Mouse (Mus musculus): ENCODE results near the gene Cdsn.

Gene Cdsn

DNA sequence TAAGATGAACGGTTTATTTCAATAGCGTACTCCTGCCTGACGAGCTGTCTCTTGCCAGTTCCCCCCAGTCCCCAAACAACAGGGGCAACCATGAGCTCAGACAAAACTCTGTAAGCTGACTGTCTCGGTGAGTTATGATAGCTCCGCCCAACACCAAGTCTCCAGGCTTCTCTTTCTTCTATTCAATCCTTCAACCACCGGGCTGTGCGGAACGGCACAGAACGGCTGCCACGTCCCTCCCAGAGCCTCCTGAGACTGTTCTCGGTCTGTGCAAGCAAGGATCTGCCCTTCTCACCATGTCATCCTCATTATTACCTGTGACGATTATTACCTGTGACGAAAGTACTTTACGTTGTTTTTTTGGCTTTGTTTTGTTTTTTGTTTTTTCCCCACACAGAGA is 18.9 kb downstream of the Cdsn start:
- DNase-seq (ENCODE audit: extremely low read depth, low read depth): no peak

DNA sequence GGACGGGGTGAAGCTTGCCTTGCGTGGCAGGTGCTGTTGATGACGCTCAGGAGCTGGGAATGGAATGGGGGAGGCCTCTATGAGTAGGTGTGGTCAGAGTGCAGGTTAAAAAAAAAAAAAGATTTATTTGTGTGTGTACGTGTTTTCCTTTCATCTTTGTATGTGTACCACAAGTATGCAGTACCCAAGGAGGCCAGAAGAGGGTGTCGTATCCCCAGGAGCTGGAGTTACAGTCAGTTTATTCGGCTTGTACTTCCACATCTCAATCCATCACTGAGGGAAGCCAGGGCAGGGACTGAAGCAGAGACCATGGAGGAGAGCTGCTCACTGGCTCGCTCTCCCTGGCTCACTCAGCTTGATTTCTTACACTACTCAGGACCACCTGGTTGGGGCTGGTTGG is 19.5 kb downstream of the Cdsn start:
- DNase-seq (ENCODE audit: extremely low read depth, low read depth): no peak

DNA sequence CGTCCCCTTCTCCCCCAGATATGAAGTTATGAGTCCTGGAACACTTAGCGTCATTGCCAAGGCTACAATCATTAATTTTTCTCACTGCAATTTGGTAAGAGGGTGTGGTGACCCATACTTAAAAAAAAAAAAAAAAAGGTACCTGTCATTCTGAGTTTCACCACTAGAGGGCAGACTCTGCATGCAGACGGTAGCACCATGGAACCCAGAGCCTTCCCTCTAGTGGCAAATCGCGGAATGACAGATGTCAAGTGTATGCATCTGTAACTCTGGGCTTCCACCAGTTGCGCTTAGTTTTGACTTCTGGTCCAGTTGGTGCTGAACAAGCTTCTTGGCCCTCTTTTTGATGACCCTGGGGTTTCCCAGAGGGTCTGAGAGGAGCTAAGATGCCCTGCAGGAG is 26.3 kb downstream of the Cdsn start:
- DNase-seq (ENCODE audit: extremely low read depth, low read depth): peak; percentile 62

DNA sequence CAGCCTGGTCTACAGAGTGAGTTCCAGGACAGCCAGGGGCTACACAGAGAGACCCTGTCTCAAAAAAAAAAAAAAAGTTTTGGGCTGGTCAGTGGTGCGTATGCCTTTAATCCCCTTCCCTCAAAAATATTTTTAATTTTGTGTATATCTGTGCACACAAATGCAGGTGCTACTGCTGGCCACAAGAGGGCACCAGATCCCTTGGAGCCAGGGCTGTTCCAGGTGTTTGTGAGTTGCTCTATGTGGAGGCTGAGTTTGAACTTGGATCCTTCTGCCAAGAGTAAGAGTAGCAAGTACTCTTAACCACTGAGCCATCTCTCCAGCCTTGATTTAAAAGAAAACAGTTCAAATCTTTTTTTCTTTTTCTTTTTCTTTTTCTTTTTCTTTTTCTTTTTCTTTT is 31.0 kb downstream of the Cdsn start:
- DNase-seq (ENCODE audit: extremely low read depth, low read depth): no peak

DNA sequence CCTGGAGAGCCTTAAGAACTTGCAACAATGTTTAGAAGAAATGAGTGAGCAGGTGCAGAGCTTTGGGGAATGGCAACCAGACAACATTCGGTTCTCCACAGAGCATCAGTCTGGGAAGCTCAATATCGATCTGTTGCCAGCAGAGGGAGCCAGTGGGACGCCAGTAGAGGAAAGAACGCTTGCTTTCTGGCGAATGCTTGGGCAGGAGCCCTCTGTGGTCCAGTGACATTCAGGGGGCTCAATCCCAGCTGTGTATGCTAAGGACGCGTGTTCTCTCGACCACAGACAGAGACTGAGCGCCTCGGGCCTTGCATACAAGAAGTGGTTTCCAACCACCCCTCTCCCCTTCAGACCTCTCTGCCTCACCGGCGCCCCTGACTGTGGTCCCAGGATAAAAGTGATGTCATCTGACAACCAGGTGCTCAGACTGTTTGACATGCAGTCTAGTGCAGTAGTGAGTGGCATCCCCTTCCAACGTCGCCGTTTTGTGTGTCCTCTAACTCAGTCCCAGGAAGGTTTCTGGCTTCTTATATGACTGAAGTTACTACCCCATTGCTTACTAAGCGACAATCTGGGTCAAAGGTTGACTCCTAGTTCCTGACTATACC is 32.5 kb downstream of the Cdsn start:
- DNase-seq (ENCODE audit: extremely low read depth, low read depth): peak; percentile 40

DNA sequence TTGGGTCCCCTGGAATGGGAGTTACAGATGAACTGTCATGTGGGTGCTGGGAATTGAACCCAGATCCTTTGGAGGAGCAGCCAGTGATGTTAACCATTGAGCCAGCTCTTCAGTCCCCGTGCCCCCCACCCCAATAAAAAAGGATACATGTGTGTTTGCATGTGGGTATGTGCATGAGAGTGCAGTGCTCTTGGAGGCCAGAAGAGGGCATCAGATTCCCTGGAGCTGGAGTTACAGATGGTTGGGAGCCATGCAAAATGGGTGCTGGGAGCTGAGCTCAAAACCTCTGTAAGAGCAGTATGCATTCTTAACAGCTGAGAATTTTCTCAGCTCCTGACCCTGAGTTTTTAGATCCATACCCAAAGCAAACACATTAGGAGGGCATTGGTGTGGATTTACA is 35.4 kb downstream of the Cdsn start:
- DNase-seq (ENCODE audit: extremely low read depth, low read depth): no peak

DNA sequence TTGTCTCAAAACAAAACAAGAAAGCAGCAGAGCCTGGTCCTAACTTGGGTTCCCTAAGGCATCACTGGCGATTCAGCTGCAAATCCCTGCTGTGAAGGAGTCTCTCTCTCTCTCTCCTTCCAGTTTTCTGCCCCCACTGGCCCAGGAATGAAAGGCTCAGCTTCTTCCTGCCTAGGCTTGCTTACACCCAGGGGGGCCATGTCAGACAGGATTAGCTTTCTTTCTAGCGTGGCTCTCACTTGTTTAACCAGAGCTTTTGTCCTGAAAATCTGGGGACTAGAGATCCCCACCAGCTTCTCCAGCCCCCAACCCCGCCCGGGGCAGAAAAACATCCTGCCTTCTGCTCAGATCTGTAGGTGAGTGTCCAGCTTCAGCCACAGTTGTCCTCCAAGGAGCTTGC is 36.5 kb downstream of the Cdsn start:
- DNase-seq (ENCODE audit: extremely low read depth, low read depth): no peak

DNA sequence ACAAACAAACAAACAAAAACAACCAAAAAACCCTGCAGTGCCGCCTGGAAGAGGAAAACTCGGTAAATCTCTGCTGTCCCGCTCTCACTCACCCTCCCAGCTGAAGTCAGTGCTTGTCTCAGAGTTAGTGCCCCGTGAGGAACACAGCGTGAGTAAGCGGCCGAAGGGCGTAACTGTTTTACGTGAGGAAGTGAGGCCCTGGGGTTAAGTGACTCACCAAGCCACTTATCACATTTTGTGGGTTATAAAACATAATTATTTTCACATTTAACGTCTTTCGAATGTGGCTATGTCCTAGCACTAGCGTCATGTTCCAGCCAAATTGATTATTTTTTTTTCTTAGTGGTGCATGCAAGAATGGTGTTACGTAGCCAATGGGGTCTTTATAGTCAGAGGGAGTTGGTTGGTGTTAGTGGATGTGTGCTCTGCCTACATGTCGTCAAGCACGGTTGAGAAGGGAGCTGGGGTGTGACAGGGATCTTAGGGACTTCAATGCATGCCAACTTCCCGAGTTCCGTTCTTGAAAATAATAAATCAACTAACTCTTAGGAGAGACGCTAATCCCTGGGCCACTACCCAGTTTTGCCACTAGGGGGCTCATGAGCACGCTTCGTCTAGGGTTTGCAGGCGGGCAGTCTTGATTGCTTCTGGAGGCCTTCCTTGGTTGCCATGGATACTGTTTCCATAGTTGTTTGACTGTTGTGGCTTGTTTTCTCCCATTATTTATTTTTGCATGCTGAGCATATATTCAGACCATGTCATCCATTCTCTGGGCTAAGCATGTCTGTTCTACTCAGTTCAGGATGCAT is 38.7 kb downstream of the Cdsn start:
- peak; percentile 66 for DNase-seq (ENCODE audit: extremely low read depth, low read depth)

DNA sequence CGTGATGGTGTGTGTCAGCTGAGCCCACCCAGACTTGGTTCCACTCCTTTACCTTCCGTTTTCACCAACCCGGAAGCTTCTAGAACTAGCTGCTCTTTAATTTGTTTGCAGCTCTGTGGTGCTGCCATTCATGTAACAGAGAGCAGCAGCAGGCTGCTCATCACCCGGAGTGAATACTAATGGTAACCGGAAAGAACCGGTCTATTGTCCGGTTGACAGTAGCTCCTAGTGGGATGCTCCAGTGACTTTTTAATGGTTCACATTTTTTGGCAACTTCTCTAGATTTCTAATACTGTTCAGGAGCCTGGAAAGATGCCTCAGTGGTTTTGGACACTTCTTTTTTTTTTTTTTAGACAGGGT is 39.3 kb downstream of the Cdsn start:
- no peak for DNase-seq (ENCODE audit: extremely low read depth, low read depth)

DNA sequence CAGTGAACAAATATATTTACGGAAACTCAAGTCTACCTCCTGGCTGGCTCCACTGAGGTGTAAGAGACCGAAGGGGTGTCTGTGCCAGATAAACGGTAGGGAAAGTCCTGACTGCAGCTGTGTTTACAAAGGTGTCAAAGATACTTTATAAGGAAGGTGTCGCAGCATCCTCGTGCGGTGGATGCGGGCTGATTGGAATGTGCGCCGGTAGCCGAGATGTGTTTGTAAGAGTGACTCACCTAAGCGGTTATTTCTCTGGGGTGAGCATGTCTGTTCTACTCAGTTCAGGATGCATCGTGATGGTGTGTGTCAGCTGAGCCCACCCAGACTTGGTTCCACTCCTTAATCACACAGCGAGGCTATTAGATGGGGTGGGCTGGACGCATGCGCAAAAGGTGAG is 39.8 kb downstream of the Cdsn start:
- no peak for DNase-seq (ENCODE audit: extremely low read depth, low read depth)

DNA sequence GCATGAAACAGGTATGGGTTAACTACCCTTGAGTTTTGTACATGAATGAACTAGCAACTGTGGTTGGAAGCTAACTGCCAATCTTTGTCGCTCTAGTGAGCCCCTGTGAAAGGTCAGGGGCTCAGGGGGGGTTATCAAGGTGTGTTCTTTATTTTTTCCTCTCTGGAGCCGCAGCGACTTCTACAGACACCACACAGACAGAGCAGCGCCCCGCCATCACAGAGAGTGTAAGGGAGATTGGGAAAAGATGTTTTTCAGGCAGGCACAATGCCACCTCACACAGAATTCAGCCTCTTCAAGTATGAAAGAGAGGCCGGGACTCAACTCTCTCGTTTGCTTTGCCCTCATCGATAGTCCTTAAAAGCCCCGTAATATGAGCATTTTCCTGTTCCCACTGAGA is 40.2 kb downstream of the Cdsn start:
- no peak for DNase-seq (ENCODE audit: extremely low read depth, low read depth)

DNA sequence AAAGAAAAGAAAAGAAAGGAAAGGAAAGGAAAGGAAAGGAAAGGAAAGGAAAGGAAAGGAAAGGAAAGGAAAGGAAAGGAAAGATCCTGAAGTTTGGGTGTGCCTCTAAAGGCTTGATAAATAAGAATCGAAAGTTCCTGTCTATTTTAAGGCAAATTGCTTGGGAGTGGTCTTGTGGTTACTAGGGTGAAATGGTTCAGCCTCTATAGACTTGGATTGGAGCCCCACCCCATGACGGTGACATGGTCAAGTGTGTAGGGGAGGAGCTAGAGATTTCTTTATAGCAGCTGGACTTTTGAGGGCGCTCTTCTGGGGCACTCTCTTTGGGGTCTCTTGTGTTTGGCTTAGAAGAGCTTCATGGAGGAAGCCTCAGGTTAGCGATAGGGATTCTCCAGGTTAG is 41.9 kb downstream of the Cdsn start:
- no peak for DNase-seq (ENCODE audit: extremely low read depth, low read depth)

DNA sequence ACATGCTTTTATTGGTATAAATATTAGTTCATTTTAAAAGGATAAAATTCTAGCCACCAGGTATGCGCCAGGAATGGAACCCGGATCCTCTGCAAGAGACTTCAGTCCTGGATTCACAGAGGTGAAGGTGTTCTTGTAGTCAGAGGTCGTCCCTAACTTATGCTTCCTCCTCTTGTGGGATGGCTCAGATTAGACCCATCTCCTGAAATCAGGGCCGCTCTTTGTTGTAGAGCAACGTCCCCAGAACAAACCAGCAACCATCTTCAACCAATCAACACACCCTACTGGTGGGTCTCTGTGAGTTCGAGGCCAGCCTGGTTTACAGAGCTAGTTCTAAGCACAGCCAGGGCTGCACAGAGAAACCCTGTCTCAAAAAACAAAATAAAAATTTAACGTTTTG is 42.5 kb downstream of the Cdsn start:
- no peak for DNase-seq (ENCODE audit: extremely low read depth, low read depth)

DNA sequence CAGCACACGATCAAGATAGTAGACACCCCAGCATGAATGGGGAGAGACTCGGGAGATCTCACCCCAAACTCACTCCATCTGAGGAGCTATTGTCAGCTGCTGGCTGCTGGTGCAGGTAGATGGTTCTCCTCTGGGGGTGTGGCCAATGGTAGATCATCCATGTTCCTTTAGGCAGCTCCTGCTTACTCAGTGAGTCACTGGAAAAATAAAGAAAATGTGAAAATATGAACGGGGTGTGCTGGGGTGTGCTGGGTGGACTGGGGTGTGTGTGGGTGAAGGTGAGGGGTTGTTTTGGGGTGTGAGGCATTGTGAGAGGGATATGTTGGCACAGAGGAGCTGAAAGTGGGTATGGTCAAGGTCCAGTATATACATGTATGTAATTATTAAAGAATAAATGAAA is 45.5 kb downstream of the Cdsn start:
- DNase-seq (ENCODE audit: extremely low read depth, low read depth): no peak

DNA sequence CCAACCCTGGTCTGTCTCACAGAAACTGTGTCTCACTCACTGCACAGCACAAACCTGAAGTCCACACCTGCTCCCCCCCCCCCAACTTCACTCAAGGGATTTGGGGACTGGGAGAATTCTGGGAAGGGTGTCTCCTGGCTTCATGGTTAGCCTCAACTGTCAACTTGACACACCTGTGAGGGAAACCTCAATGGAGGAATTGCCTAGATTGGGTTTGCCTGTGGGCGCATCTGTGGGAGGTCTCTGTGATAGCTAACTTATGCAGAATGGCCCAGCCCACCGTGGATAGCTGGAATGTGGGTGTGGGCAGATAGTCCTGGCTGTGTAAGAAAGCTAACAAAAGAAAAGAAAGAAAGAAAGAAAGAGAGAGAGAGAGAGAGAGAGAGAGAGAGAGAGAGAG is 49.3 kb downstream of the Cdsn start, which contains the start of gene Sfta2:
Gene Sfta2 (plus strand): TSS at position 301 of the 400 bp plus-strand sequence.
- DNase-seq (ENCODE audit: extremely low read depth, low read depth): no peak

DNA sequence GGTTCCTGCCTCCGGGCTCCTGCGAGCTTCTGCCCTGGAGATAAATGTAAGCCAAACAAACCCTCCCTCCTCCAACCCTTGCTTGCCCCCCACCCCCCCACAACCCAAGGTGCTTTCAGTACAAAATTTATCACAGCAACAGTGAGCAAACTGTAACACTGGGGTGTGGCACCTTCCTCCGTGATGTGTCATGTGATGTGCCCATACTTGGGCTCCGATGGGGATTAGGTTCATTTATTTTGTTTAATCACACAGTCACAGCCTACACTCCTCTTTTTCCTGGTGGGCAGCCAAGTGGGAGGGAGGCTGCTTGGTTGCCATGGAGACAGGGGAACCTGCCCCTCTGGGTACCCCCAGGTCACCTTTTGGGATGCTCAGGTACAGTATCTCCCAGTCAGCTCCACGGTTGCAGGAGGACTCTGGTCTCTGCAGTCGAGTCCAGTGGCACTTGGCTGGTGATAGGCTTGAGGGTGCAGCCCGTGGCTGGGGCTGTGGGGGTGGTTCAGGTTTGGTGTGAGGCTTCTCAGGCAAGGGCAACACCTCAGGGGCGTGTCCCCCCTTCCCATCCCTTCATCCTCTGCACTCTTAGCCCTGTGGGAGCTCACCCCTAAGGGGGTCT is 49.9 kb downstream of the Cdsn start:
- no peak for DNase-seq (ENCODE audit: extremely low read depth, low read depth)

Data from MEL-GATA-1-ER (cell line).